Comparison of ENCODE assay signal across 10 mouse cellular contexts in genomic region chr12:55321642-55322291, GRCm38 (mm10). TPM values are rescaled to one million over a fixed set of nuclear protein-coding genes. Genes with fewer than 3 reads are reported as not detected.
DNase-seq lines count a peak whose midpoint lies in the region; ATAC-seq and TF ChIP-seq lines count a peak whose summit lies in the region.
"Had no signal": no experiment of that assay in that cellular context is flagged by ENCODE, and none has a peak within 500 bp of the region (broad histone marks: within the 10 kb centered on the region; RNA-seq: fewer than 3 reads in every experiment).

No protein-coding gene starts in this region.

- no peaks in the 10 kb centered on the region for H3K27me3 ChIP-seq in midbrain, embryonic 12.5 days
- no peaks in the 10 kb centered on the region for H3K27me3 ChIP-seq in midbrain, embryonic 10.5 days (ENCODE audit: low read depth, poor library complexity, severe bottlenecking)
- H3K27me3 ChIP-seq in intestine, embryonic 15.5 days (replicated peaks): no peaks in the 10 kb centered on the region
- no peaks in the 10 kb centered on the region for H3K27me3 ChIP-seq in stomach, embryonic 14.5 days (ENCODE audit: control insufficient read depth, insufficient read depth, low read length)

- 0 out of 2 replicates have a peak, but pooled peaks cover 4% of the 10 kb centered on the region for H3K36me3 ChIP-seq in midbrain, embryonic 12.5 days
- peaks cover 10% of the 10 kb centered on the region for H3K36me3 ChIP-seq in midbrain, embryonic 10.5 days
- 0 out of 2 replicates have a peak, but pooled peaks cover 2% of the 10 kb centered on the region for H3K36me3 ChIP-seq in intestine, embryonic 15.5 days
- H3K36me3 ChIP-seq in stomach, embryonic 14.5 days (ENCODE audit: control insufficient read depth, insufficient read depth, low read length): no peaks in the 10 kb centered on the region

- no peaks in the 10 kb centered on the region for H3K9me3 ChIP-seq in midbrain, embryonic 12.5 days
- H3K9me3 ChIP-seq in midbrain, embryonic 10.5 days (replicated peaks): no peaks in the 10 kb centered on the region
- H3K9me3 ChIP-seq in intestine, embryonic 15.5 days: no peaks in the 10 kb centered on the region
- no peaks in the 10 kb centered on the region for H3K9me3 ChIP-seq in stomach, embryonic 14.5 days (ENCODE audit: control insufficient read depth, low read depth, low read length)

- peak overlapping the region; percentile 48 for H3K4me3 ChIP-seq in gastrocnemius, adult 2 months
- H3K4me3 ChIP-seq in midbrain, embryonic 12.5 days: no peak overlapping the region
- H3K4me3 ChIP-seq in midbrain, embryonic 10.5 days: no peak overlapping the region
- no peak overlapping the region for H3K4me3 ChIP-seq in intestine, embryonic 15.5 days (replicated peaks)
- no peak overlapping the region for H3K4me3 ChIP-seq in stomach, embryonic 14.5 days (ENCODE audit: low read depth, low read length)
- H3K4me3 ChIP-seq: myocyte had no signal

- intact Hi-C loops in gastrocnemius, adult 2 months (cut with DNase I): no loop called here
- intact Hi-C loops in gastrocnemius, postnatal 36 days (cut with DNase I): no loop called here

- H3K4me1 ChIP-seq in midbrain, embryonic 12.5 days: no peaks in the 10 kb centered on the region
- no peaks in the 10 kb centered on the region for H3K4me1 ChIP-seq in midbrain, embryonic 10.5 days
- H3K4me1 ChIP-seq in intestine, embryonic 15.5 days (replicated peaks): no peaks in the 10 kb centered on the region
- no peaks in the 10 kb centered on the region for H3K4me1 ChIP-seq in stomach, embryonic 14.5 days (ENCODE audit: control insufficient read depth, insufficient read depth, low read length)

- no peak overlapping the region for H3K9ac ChIP-seq in midbrain, embryonic 12.5 days (replicated peaks)
- no peak overlapping the region for H3K9ac ChIP-seq in intestine, embryonic 15.5 days
- no peak overlapping the region for H3K9ac ChIP-seq in stomach, embryonic 14.5 days (replicated peaks; ENCODE audit: low read depth, low read length)

- H3K4me2 ChIP-seq in midbrain, embryonic 12.5 days (replicated peaks): no peak overlapping the region
- no peak overlapping the region for H3K4me2 ChIP-seq in intestine, embryonic 15.5 days (replicated peaks)
- no peak overlapping the region for H3K4me2 ChIP-seq in stomach, embryonic 14.5 days (replicated peaks; ENCODE audit: low read depth, low read length)

- TF ChIP-seq CTCF in gastrocnemius, adult 2 months (IDR thresholded peaks at IDR 0.05): no peak

- no peak for DNase-seq in gastrocnemius, adult 2 months
- DNase-seq in gastrocnemius, postnatal 36 days: no peak
- DNase-seq in midbrain, embryonic 10.5 days (ENCODE audit: low spot score): no peak
- DNase-seq in layer of hippocampus, postnatal 10 days (ENCODE audit: low spot score in 2 of 2): no peak
- no peak for DNase-seq in natural killer cell, adult 2 months (ENCODE audit: low spot score in 2 of 2)
- DNase-seq: liver had no signal

- 86% methylated on average over 18 of the region's 18 CpGs for WGBS in midbrain, embryonic 12.5 days
- WGBS in midbrain, embryonic 10.5 days: 93% methylated on average over 18 of the region's 18 CpGs
- 82% methylated on average over 18 of the region's 18 CpGs for WGBS in intestine, embryonic 15.5 days
- 85% methylated on average over 18 of the region's 18 CpGs for WGBS in stomach, embryonic 14.5 days

- no peak for ATAC-seq in midbrain, embryonic 12.5 days (ENCODE audit: low FRiP score, low read depth)
- no peak for ATAC-seq in intestine, embryonic 15.5 days
- no peak for ATAC-seq in stomach, embryonic 14.5 days (ENCODE audit: insufficient number of reproducible peaks, insufficient read depth, low FRiP score, low read depth)

- peak overlapping the region; percentile 81 for H3K27ac ChIP-seq in gastrocnemius, adult 2 months
- H3K27ac ChIP-seq in midbrain, embryonic 12.5 days (replicated peaks): peak overlapping the region; percentile 4; the same call in 1 of the 2 replicates
- H3K27ac ChIP-seq in midbrain, embryonic 10.5 days (replicated peaks): no peak overlapping the region
- peak overlapping the region; percentile 32; the same call in 1 of the 2 replicates for H3K27ac ChIP-seq in intestine, embryonic 15.5 days
- peak overlapping the region; percentile 18; the same call in 1 of the 2 replicates for H3K27ac ChIP-seq in stomach, embryonic 14.5 days (ENCODE audit: low read length)

RNA-seq across cellular contexts. Expression of gene Ppp2r3c, which starts 19.0 kb away (rescaled TPM):
- 10 to 100 TPM; 10.2 to 12.1 TPM for total RNA-seq in gastrocnemius, adult 2 months (2021)
- 1 to 10 TPM; 9.0 to 9.1 TPM for total RNA-seq in gastrocnemius, postnatal 36 days (2021)
- polyA plus RNA-seq in midbrain, embryonic 12.5 days (2016; fragmentation: Nextera tagmentation; extraction: Ambion mirVana): 28.2 and 29.0 TPM in 2 replicates
- polyA plus RNA-seq in midbrain, embryonic 10.5 days (2016; fragmentation: Nextera tagmentation; extraction: Ambion mirVana): 24.2 and 26.6 TPM in 2 replicates
- 10.9 and 11.3 TPM in 2 replicates for polyA plus RNA-seq in intestine, embryonic 15.5 days (2015; fragmentation: Nextera tagmentation; extraction: Ambion mirVana)
- polyA plus RNA-seq in stomach, embryonic 14.5 days (2014; fragmentation: Nextera tagmentation; extraction: Ambion mirVana): 13.5 and 17.0 TPM in 2 replicates
- 10 to 100 TPM; 13.0 to 13.9 TPM for total RNA-seq in layer of hippocampus, postnatal 10 days (2021)

RNA-seq across cellular contexts. Expression of gene 1110008L16Rik, which starts 22.4 kb away (rescaled TPM):
- 10 to 100 TPM; 10.4 to 10.7 TPM for total RNA-seq in gastrocnemius, adult 2 months (2021)
- 1 to 10 TPM; 9.0 to 9.8 TPM for total RNA-seq in gastrocnemius, postnatal 36 days (2021)
- polyA plus RNA-seq in midbrain, embryonic 12.5 days (2016; fragmentation: Nextera tagmentation; extraction: Ambion mirVana): 13.6 and 14.1 TPM in 2 replicates
- 14.3 and 15.1 TPM in 2 replicates for polyA plus RNA-seq in midbrain, embryonic 10.5 days (2016; fragmentation: Nextera tagmentation; extraction: Ambion mirVana)
- polyA plus RNA-seq in intestine, embryonic 15.5 days (2015; fragmentation: Nextera tagmentation; extraction: Ambion mirVana): 19.3 and 19.5 TPM in 2 replicates
- polyA plus RNA-seq in stomach, embryonic 14.5 days (2014; fragmentation: Nextera tagmentation; extraction: Ambion mirVana): 29.5 and 30.4 TPM in 2 replicates
- total RNA-seq in layer of hippocampus, postnatal 10 days (2021): 1 to 10 TPM; 7.6 to 8.8 TPM
